Mouse (Mus musculus) inflammation-experienced regulatory T-cells, adult 6 months (primary cell): ENCODE data around the gene Ebpl. TPM values are rescaled to one million over a fixed set of nuclear protein-coding genes. Genes with fewer than 3 reads are reported as not detected.
"Not testable (repeated sequence)": the region's sequence is repeated elsewhere in the genome, so short reads cannot be mapped to it uniquely, and the experiment has no call there.

Experiments used
- ATAC-seq: one replicate; pipeline ENCODE4 v1.8.0; 2017
- polyA plus RNA-seq, 3 experiments: library from polyadenylated mRNA; unstranded; fragments of 100-300 nt; shearing (Covaris generic); gene quantifications; one replicate each; pipeline ENCODE4 v1.2.1; 2017

The Ebpl gene
- polyA plus RNA-seq, 3 experiments from 2014 or later: 8.3 to 13.0 (median 10.1) TPM

DNA sequence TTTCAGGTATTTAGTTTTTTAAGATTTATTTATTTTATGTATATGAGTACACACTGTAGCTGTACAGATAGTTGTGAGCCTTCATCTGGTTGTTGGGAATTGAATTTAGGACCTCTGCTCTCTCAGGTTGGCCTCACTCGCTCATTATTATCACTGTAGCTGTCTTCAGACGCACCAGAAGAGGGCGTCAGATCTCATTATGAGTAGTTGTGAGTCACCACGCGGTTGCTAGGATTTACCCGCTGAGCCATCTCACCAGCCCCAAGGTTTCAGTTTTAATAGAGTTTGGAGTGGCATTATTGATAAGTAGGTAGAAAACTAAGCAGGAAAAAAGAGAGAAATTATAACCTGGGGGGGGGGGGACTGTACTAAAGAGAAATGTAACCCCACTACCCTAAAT lies 33.2 kb downstream of the Ebpl start:
- ATAC-seq: not testable (repeated sequence)

DNA sequence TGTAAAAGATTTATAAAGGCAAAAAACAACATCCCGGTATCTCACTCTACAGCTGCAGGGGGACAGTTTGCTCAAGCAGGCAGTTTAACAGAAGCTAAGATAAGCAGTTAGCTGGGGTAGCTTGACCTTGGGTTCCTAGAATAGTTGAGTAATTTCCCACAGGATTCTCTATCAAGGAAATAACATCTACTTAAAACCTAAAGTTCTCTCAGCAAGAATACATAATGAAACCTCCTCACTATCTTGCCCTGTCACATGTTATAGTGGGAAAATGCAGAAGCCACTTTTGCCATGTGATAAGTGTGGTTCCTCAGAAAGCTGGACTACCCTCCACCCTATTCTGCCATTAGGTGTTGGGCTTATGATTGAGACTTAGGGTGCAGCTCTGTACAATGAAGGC lies 37.5 kb downstream of the Ebpl start:
- no peak for ATAC-seq

DNA sequence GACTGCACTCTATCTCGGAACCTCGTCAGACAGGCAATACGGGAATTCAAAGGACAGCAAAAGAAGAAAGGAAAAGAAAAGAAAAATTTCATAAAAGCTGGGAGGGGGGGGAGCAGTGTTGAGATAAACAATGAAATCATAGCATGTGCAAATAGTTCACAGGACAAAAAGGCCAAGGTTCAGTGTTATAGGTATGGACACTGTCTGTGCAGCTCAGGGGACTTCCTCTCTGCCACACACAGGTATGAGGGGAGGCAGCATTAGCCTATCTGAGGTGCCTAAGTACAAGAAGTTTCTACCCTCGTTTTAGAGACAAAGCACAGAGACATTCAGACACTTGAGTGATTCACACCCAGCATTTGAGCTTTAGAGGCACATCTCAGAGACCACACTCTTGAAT lies 39.0 kb downstream of the Ebpl start:
- ATAC-seq: no peak

DNA sequence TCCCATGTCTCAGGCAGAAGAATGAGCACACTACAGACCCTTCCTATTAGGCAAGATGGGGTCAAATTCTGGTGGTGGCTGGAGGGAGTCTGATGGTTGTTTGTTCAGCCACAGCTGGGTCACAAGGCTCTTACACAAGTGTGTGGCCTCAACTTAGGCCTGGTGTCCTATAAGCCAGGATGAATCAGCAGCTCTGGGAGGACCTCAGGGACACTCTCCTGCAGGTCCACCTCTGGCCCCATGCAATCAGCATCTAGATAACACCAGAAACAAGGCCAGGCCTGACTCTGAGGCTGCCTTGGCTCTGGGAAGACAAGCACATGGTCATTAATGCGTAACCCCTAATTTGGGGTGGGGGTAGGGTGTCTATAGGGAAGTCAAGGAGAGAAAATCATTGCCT lies 39.5 kb downstream of the Ebpl start:
- no peak for ATAC-seq

DNA sequence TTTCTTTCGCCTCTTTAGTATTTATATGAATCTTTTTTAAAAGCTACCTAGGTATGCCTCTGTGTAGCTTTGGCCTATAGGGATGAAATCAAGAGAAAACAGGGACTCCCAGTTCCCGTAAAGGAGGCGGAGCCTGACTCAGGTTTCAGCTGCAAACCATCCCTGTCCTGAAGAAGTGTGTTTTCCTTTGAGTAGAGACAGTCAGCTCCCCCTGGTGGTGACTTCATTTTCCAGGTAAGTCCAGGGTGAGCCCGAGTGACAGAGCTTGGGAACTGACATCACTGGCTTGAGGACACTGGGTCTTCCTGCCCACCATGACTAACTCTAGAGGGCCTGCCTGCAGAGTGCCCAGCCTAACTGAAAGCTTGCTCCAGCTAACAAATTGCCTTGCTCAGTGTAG lies 43.4 kb downstream of the Ebpl start:
- ATAC-seq: no peak

DNA sequence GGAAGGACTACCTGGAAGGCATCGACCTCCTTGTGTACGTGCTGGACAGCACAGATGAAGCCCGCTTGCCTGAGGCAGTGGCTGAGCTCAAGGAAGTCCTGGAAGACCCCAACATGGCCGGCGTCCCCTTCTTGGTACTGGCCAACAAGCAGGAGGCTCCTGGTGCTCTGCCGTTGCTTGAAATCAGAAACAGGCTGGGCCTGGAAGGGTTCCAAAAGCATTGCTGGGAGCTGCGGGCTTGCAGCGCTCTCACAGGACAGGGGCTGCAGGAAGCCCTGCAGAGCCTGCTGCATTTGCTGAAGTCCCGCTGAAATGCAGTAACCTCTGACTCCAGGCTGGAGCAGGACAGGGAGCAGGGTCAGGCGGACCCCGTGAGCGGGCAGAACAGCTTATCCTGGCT lies 49.3 kb downstream of the Ebpl start:
- no peak for ATAC-seq

DNA sequence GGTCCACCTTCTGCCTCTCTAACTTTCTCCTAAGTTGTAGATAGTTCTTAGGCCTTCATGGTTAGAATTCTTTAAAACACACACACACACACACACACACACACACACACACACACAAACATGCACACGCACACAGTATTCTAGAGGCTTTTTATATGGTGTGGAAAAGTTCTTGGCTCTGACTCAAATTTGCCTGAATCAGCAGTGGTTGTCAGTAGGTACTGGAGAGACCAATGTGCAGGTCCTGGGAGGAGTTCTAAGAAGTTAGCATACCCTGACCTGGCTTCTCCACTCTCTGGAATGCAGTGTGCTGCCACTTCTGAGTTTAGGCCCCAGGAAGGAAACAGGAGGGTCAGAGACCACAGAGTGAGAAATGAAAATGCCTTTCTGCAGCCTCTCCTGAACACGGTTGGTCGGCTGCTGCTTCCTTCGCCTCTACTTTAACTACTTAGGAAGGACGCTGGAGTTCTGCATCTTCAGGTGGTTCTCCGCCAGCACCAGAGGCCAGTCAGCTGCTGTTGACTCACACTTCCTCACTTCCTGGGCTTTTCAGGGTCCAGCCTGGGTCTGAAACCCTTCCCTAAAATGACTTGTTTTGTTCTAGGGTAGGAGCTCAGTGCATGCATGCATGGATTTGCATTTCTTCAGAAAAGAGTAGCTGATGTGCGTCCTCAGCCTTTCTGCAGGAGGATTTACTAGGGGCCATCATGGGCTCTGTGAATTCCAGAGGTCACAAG lies 50.0 kb downstream of the Ebpl start:
- ATAC-seq: no peak

DNA sequence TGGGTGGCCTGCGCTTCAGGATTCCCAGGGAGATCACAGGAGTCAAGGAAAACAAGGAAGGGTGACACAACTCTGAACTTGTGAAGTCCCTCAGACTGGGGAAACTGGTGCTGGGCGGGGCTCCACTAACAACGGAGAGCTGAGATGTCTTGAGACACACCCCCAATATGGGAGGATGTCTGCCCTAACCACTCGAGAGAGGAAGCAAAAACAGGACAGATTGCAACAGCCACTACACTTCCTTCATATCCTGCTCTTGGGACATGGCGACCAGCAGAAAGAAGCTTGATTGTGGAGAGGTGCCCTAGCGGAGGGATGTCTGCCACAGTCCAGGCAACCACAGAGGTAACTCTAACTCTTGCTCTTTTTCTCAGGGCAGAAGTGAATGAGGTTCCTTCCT lies 50.6 kb downstream of the Ebpl start, which contains the start of gene Arl11:
Gene Arl11, plus strand, starts transcription at position 161 of the 400 bp plus-strand sequence.
- ATAC-seq: peak; percentile 54

DNA sequence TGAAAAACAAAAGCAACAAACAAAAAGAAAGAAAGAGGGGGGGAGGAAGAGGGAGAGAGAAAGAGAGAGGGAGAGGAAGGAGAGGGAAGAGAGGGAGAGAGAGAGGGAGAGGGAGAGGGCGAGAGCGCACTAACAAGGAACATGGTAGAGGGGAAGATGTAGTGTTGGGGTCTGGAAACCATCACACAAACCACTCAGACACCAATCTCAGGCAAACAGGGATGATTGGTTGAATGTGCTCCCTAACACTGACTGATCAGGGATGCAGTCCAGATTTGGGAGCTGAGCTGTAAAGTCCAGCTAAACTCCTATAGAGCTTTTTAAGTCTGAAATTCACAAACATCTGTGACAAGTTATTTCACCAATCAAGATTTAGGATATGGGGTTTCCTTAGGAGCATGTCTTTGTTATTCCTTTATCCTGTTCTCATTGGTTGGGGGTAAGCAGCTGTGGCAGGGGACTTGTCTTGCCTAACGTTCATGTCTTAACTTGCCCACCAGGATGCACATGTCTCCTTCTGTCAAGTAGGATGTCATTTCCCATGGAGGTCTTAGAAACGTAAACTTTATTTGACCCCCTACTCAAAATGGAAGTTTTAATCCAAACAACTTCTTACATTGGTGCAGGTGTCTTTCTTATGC lies 56.1 kb downstream of the Ebpl start:
- ATAC-seq: no peak

DNA sequence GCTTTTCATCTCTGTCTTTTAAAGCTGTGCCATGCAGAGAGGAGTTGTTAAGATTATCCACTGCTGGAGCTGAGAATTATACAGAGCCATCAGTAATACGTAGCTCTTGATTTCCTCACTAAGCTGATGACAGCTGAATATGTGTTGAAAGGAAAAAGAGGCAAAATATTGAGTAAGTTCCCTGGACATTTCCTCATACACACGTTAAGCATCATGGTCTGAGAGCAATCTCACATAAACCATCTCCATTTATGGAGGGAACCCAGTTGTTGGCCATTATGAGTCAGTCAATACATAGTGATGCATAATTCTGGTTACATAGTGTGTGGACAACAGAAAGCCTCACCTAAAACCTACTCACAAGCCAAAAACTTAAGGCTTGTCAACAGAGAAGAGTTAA lies 57.8 kb downstream of the Ebpl start:
- ATAC-seq: no peak

DNA sequence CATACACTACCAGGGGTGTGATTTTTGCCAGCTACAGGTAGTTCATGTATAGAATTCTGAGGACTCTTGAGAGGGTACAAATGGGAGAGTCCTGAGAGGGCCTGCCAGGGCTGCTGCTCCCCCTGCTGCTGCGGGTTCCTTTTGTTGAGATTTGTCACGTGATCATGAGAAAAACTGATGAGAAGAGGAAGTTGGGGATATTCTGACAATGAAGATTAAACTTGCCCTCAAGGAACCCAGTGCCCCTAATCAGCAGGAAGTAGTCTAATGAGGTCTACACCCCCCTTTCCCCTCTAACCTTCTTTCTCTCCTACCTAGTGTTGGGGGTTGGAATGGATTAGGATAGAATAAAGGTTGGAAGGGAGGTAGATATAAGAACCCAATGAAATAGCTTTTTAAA lies 58.9 kb downstream of the Ebpl start:
- ATAC-seq: no peak

DNA sequence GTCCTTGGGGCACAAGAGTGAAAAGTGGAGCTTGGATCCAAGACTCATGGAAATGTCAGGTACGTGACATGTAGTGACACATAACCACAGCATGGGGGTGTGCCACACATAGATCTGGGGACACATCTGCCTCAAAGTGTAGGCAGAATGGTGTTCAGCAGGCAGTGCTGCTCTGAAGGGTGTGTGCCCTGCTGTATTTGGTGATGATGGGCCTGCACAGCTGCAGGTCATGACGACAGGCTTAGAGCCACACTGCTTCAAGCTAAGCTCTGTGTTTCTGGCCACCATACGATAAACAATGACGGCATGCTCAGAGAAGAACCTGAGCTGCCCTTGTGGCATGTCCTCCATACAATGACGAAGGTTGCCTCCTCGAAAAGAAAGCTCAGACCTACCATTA lies 60.4 kb downstream of the Ebpl start:
- ATAC-seq: no peak

DNA sequence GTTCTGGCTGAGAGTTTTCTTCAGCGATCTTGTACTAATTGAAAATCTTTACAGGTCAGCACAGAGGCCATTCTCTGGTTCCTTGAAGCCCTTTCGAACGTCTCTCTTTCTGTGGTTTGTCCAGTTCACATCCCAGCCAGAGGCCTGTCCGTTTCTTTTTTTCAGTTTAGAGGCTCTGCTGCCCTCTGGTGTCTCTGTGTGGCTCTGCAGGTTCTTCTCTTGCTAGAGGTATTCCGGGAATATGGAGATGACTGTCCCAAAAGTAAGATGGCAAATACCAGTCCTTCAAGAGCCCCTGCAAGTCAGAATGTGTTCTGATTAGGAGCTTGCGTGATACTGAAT lies 65.5 kb downstream of the Ebpl start:
- peak; percentile 28 for ATAC-seq

DNA sequence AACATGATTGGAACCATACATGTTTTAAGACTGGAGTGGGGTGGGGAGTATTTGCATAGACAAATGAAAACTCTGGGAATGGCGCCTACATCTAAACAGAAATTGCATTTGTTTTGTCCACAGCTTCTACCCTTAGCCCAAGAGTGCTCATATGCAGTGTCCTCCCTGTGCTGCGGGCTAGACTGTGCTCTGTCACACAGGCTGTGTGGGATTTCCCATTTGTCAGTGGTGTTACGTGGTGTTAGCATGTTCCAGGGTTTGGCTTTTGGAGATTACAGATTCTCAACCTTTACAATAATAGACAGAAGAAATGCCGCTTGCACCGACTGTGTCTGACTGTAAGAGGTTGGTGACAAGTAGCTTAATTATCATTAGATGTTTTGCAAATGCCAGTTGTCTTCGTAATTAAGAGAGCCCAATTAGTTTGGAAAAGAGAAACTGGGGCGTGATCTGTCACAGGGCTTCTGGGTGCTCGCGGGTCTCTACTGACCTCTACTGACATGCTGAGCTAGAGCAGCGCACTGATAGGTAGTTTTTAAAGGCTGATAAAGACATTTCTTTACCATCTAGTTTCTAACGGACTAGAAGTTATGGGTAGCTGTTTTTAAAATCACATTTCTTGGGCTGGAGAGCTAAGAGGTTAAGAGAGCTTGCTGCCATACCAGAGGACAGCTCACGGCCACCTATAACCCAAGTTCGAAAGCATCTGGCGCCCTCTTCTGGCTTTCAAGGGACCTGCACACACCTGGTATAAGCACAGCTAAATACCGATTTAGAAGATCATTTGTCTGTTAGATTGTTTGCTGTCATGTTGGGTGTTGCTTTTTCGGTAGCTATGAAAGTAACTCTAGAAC lies 66.1 kb downstream of the Ebpl start:
- ATAC-seq: no peak

DNA sequence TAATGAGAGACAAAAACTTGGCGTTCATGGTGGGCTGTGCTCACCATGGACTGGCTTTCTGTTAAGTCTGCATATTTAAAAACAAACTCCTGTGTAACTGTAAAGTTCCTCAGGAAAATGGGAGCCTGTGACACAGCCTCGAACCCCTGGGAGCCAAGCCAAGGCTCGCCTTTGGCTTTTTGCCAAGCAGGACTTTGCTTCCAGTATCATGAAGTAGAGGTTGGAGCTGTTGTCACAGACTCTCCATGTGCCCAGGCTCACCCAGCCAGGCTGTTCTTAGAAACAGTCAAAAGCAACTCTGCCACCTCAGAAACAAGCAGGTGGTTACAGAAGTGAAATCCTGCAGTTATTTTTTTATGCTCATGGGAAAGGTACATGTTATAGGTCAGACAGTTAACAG lies 69.6 kb downstream of the Ebpl start:
- no peak for ATAC-seq

DNA sequence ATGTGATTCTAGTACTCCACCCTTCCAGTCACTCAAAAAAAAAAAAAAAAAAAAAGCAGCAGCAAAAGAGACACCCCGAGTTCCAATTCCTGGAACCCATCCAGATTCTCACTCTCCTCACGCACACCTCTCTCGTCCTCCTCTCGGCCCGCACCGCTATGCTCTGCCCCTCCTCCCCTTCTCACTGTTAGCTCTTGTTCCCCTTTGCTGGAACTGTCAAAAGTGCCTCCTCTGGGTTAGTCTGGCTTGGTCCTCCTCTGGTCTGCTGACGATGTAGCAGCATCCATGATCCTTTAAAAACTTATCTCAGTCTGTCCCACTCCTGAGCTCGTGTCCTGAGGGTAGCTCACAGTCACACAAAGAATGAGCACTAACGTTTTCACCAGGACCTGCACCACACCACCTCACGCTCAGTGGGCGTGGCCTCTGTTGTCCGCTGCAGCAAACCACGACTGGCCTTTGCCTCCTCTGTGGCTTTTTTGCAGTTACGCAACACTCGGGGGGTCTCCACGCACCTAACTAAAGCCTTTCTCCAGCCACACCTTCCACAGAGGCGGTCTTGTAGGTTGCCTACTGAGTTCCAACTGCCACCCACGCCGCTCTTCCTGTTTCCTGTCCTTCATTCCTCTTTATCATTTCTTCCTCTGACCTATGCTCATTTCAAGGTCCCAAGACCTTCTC lies 71.5 kb downstream of the Ebpl start:
- no peak for ATAC-seq

Other genes with a start within 250 kb of the Ebpl start
- gene Sacs, start 222.0 kb downstream of the Ebpl start, polyA plus RNA-seq: 1 to 10 TPM; 5.2 to 6.6 (median 5.8) TPM
- not detected for gene Sgcg, start 101.9 kb downstream of the Ebpl start, polyA plus RNA-seq
- gene Arl11, start 50.7 kb downstream of the Ebpl start, polyA plus RNA-seq: under 1 TPM; 0.30 to 0.64 (median 0.53) TPM
- gene Kpna3, start 79.4 kb upstream of the Ebpl start, polyA plus RNA-seq: 10 to 100 TPM; 34.2 to 58.5 (median 40.3) TPM
- gene Spryd7, start 196.4 kb upstream of the Ebpl start, polyA plus RNA-seq: 10 to 100 TPM in 1 of 3 experiments, 1 to 10 TPM in 2; 7.4 to 11.5 (median 7.7) TPM
- 1 to 10 TPM; 4.0 to 8.2 (median 8.0) TPM for gene Trim13, start 237.8 kb upstream of the Ebpl start, polyA plus RNA-seq
- under 1 TPM; 0.60 to 0.98 (median 0.91) TPM for gene Kcnrg, start 247.0 kb upstream of the Ebpl start, polyA plus RNA-seq